Mouse (Mus musculus): ENCODE measurements around the gene Gm44805.

Gm44805 gene

GRCm38 (mm10) chr7:19628192-19628535, 53.1 kb downstream of the Gm44805 start:
- DNase-seq = no peak

GRCm38 (mm10) chr7:19627721-19628120, 53.5 kb downstream of the Gm44805 start:
- DNase-seq = no peak

GRCm38 (mm10) chr7:19623433-19623832, 57.8 kb downstream of the Gm44805 start:
- no peak for DNase-seq

GRCm38 (mm10) chr7:19622241-19622640, 59.0 kb downstream of the Gm44805 start:
- no peak for DNase-seq

Measured in lung, postnatal 10 days (tissue).